Mouse (Mus musculus): ENCODE data around the gene Kdm3a. TPM values are rescaled to one million over a fixed set of nuclear protein-coding genes. Genes with fewer than 3 reads are reported as not detected.
A peak's percentile ranks its signal among the peaks of the same experiment; 100 is the strongest.

Kdm3a gene
- polyA plus RNA-seq, 1 experiment, result 8.4 TPM

- no peak for DNase-seq (ENCODE audit: low read depth, low spot score)
These were observed 43.4 kb downstream of the Kdm3a start for GRCm38 (mm10) chr6:71589401-71589800.

GRCm38 (mm10) chr6:71583198-71583597, 49.6 kb downstream of the Kdm3a start:
- 51% methylated on average over 4 of the region's 4 CpGs for WGBS
- DNase-seq (ENCODE audit: low read depth, low spot score), result no peak

More at GRCm38 (mm10) chr6:71589401-71589800, 43.4 kb downstream of the Kdm3a start:
- 46% methylated on average over 1 of the region's 1 CpGs for WGBS

GRCm38 (mm10) chr6:71579478-71579877, 53.3 kb downstream of the Kdm3a start:
- DNase-seq (ENCODE audit: low read depth, low spot score), result no peak
- WGBS, result 96% methylated on average over 11 of the region's 11 CpGs

- no peak for DNase-seq (ENCODE audit: low read depth, low spot score)
- WGBS, result 92% methylated on average over 1 of the region's 1 CpGs
These were observed 57.4 kb downstream of the Kdm3a start for GRCm38 (mm10) chr6:71575359-71575758.

- 75% methylated on average over 2 of the region's 2 CpGs for WGBS
These were observed 63.8 kb downstream of the Kdm3a start for GRCm38 (mm10) chr6:71569025-71569424.

GRCm38 (mm10) chr6:71568616-71569015, 64.2 kb downstream of the Kdm3a start:
- no peak for DNase-seq (ENCODE audit: low read depth, low spot score)
- 93% methylated on average over 3 of the region's 3 CpGs for WGBS

More at GRCm38 (mm10) chr6:71569025-71569424, 63.8 kb downstream of the Kdm3a start:
- DNase-seq (ENCODE audit: low read depth, low spot score), result no peak

GRCm38 (mm10) chr6:71556826-71557225, 76.0 kb downstream of the Kdm3a start:
- WGBS, result 93% methylated on average over 2 of the region's 2 CpGs
- DNase-seq (ENCODE audit: low read depth, low spot score), result no peak

GRCm38 (mm10) chr6:71555507-71555951, 77.3 kb downstream of the Kdm3a start:
- DNase-seq (ENCODE audit: low read depth, low spot score), result no peak
- whole genome bisulfite sequencing, result 74% methylated on average over 2 of the region's 2 CpGs

- peak; percentile 78 for DNase-seq (ENCODE audit: low read depth, low spot score)
- WGBS, result under 1% methylated on average over 58 of the region's 59 CpGs
These were observed 88.9 kb downstream of the Kdm3a start, which contains the start of gene Chmp3 for GRCm38 (mm10) chr6:71543686-71544499. Gene Chmp3, plus strand, starts transcription at chr6:71543797.

Other genes starting within 250 kb of the Kdm3a start
- gene Rmnd5a, start 192.4 kb downstream of the Kdm3a start, polyA plus RNA-seq (2012; rRNA removed), result 18.2 and 20.0 TPM in 2 replicates
- gene Rnf103, start 139.1 kb downstream of the Kdm3a start, polyA plus RNA-seq (2012; rRNA removed), result 10.8 and 19.1 TPM in 2 replicates
- gene Chmp3, start 89.2 kb downstream of the Kdm3a start, polyA plus RNA-seq (2012; rRNA removed), result 41.6 and 41.7 TPM in 2 replicates
- 1.3 and 1.4 TPM in 2 replicates for gene Reep1, start 74.6 kb upstream of the Kdm3a start, polyA plus RNA-seq (2012; rRNA removed)
- 9.7 and 10.3 TPM in 2 replicates for gene Mrpl35, start 194.0 kb upstream of the Kdm3a start, polyA plus RNA-seq (2012; rRNA removed)
- 70.6 and 78.4 TPM in 2 replicates for gene Immt, start 198.3 kb upstream of the Kdm3a start, polyA plus RNA-seq (2012; rRNA removed)